Mouse (Mus musculus) T-helper 1 cell (primary cell): Measurements from ENCODE around the gene Them7.

ENCODE experiments used
- in situ Hi-C: fragments of 300-600 bp; cut with MboI, MseI; formaldehyde crosslinking; loops from one replicate; pipeline ENCODE4 v1.15.1; 2025; ENCODE audit warnings: high pct_unique_total_duplicates

The Them7 gene

GRCm38 (mm10) chr2:105409253-105409652, 185.1 kb downstream of the Them7 start:
- in situ Hi-C loops: no loop called here

- in situ Hi-C loops: no loop called here
Observed at GRCm38 (mm10) chr2:105414309-105414708, 190.2 kb downstream of the Them7 start.

- in situ Hi-C loops: loop anchor here (5.0 kb wide), 1 partner anchor 44 kb away; no protein-coding TSS in a partner anchor
Observed at GRCm38 (mm10) chr2:105416046-105416659, 192.0 kb downstream of the Them7 start.

- in situ Hi-C loops: loop anchor here (5.0 kb wide), 1 partner anchor 45 kb away; no protein-coding TSS in a partner anchor
Observed at GRCm38 (mm10) chr2:105416660-105417348, 192.7 kb downstream of the Them7 start.

- in situ Hi-C loops: loop anchor here (5.0 kb wide), 1 partner anchor 45 kb away; no protein-coding TSS in a partner anchor
Observed at GRCm38 (mm10) chr2:105417663-105418062, 193.5 kb downstream of the Them7 start.

- in situ Hi-C loops: loop anchor here (5.0 kb wide), 1 partner anchor 46 kb away; no protein-coding TSS in a partner anchor
Observed at GRCm38 (mm10) chr2:105418629-105419227, 194.6 kb downstream of the Them7 start.

- in situ Hi-C loops: loop anchor here (5.0 kb wide), 1 partner anchor 90 kb away; no protein-coding TSS in a partner anchor
Observed at GRCm38 (mm10) chr2:105427447-105427846, 203.3 kb downstream of the Them7 start.

- in situ Hi-C loops: loop anchor here (5.0 kb wide), 1 partner anchor 91 kb away; no protein-coding TSS in a partner anchor
Observed at GRCm38 (mm10) chr2:105428029-105428428, 203.9 kb downstream of the Them7 start.

- in situ Hi-C loops: loop anchor here (5.0 kb wide), 1 partner anchor 91 kb away; no protein-coding TSS in a partner anchor
Observed at GRCm38 (mm10) chr2:105428467-105428866, 204.3 kb downstream of the Them7 start.
